Mouse (Mus musculus) liver, embryonic 14.5 days (tissue): ENCODE data around the gene Pex19.

Source experiments
- CTCF ChIP-seq: IDR thresholded peaks from 2 replicates; pipeline ENCODE4 v1.5.1; 2016; ENCODE audit warnings: antibody characterized with exemption, low read depth, control low read depth
- EP300 ChIP-seq: IDR thresholded peaks from 2 replicates; pipeline ENCODE4 v1.6.1; 2016; ENCODE audit warnings: antibody characterized with exemption, low read depth

DNA sequence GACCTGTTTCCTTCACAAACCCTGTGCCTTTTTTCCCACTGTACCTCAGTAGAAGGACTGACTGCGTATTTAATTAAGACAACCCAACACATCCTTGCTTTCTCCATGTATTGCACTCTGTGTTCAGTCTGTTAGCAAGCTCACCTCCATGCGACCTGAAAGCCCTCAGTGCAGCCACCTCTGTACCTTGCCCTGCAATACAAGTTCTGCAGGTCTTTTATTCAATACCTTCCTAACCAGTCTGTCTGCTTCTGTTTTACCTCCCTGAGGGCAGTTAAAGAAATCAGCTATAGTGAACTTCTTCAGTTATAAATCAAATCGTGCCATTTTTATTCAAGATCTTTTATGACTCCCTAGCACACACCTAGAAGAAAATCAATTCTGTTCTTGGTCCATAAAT is 15.0 kb downstream of the Pex19 start:
- TF ChIP-seq CTCF = no peak
- no peak for TF ChIP-seq EP300
